Mouse (Mus musculus) C3H10T1/2 (cell line): Measurements from ENCODE around the gene Zfp362. TPM values are rescaled to one million over a fixed set of nuclear protein-coding genes. Genes with fewer than 3 reads are reported as not detected.

Experiments
- polyA plus RNA-seq, 2 experiments: library from polyadenylated mRNA; unstranded; fragments of >200 nt; fragmentation: generic; extraction: Trizol; gene quantifications; one replicate each; pipeline ENCODE4 v1.2.1; 2012; ENCODE audit warnings: missing spikeins in 2 of 2

Gene Zfp362
- 10 to 100 TPM; 10.3 to 34.9 TPM for polyA plus RNA-seq

DNA sequence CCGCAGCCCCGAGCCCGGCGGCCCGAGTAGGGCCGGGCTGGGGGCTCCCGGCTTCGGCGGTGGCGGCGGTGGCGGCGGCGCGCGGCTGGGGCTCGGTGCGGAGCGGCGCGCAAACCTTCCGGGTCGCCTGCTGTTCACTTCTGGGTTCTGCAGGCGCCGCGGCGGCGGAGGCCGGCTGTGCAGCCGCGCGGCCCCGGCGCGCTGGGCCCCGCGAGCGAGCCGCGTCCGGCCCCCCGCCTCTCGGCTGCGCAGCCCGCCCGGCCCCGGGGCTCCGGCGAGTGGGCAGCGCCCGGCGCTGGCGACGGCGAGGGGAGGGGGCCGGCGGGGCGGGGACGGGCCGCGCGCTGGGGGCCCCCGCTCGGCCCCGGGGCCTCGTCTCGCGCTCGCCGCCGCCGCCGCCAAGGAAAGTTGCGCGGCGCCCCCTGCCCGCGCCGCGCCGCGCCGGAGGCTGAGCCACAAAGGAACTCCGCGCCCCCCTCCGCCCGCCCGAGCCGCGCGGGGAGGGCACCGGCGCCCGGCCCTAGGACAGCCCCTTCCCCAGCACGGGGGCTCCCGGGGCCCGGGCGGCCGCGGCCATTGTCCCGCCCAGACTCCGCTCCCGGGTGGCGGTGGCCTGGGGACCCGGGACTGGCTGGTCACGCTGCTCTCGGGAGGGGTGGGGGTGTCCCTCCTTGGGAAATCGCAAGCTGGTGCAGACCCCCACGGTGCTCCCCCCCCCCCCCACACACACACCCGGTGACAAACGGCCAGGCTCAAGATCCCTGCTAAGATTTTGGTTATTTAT is at the start of gene Zfp362:
Zfp362 (minus strand) TSS at position 3 of the 784 bp plus-strand sequence.

DNA sequence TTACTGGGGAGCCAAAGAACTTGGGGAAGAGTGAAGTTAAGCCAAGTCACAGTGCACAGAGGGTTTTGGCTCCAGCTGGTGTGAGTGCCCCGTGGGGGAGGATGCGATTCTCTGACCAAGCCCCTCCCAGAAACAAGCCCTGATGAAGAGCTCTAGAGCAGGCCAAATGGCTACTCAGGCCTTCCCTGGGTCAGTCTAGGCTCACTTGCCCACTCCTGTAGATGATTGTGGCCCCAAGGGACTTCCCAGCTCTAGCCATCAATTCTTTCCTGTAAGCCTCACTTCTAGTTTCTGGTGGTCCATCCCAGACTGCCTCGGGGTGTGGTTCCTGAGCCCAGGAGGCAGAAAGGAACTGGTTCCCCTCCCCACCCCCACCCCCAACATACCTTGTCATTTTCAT is 50.8 kb downstream of the Zfp362 start, which contains the start of gene A3galt2:
A3galt2 (plus strand) TSS at position 301 of the 400 bp plus-strand sequence.

Other genes with a start within 250 kb of the Zfp362 start
- gene Zscan20, start 195.9 kb downstream of the Zfp362 start, polyA plus RNA-seq: 1 to 10 TPM in 1 of 2 experiments, under 1 TPM in 1; 0.76 to 3.2 TPM
- gene Tlr12, start 187.4 kb downstream of the Zfp362 start, polyA plus RNA-seq: not detected
- 10 to 100 TPM; 67.1 to 84.2 TPM for gene Phc2, start 151.3 kb downstream of the Zfp362 start, polyA plus RNA-seq
- gene A3galt2, start 50.7 kb downstream of the Zfp362 start, polyA plus RNA-seq: under 1 TPM; 0.01 to 0.28 TPM
- 1 to 10 TPM in 1 of 2 experiments, under 1 TPM in 1; 0.41 to 1.7 TPM for gene Trim62, start 77.5 kb upstream of the Zfp362 start, polyA plus RNA-seq
- gene Azin2, start 156.4 kb upstream of the Zfp362 start, polyA plus RNA-seq: 10 to 100 TPM; 10.8 to 43.6 TPM
- 10 to 100 TPM; 50.7 to 70.7 TPM for gene Ak2, start 185.9 kb upstream of the Zfp362 start, polyA plus RNA-seq